Mouse (Mus musculus): ENCODE measurements around the gene Lyzl4. TPM values are rescaled to one million over a fixed set of nuclear protein-coding genes. Genes with fewer than 3 reads are reported as not detected.

Lyzl4 gene
- polyA plus RNA-seq, 1 experiment from 2014 or later, result 0.24 TPM

DNA sequence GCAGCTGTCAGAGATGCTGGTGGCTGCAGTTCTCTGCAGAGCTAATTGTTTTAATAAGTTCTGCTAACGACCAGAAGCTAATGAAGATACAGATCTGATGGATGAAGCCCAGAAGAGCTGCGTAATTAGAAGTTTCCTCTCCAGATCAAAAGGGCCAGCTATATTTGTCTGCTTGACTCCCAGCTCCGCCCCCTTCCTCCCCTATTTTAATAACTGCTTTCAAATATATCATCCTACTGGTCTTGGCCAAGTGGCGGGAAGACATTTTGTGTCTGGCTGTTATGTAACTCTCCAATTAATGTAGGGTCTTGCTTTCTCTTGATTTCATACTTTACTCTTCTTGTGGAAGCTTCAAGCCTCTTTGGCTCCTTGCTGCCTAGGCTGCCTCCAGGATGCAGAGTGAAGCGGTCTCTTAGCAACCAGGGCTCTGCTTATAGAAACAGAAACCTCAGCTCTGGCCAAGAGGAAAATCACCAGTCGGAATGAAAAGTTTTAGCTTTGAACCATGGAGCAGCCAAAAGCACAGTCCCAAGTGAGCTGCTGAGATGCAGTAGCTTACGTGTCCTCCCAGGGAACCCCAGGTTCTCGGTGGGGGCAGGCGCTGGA is 86.4 kb downstream of the Lyzl4 start:
- WGBS, result 37% methylated on average over 9 of the region's 9 CpGs
- 0 out of 2 replicates have a peak, but pooled peaks have one; percentile 54 for ATAC-seq (ENCODE audit: insufficient number of reproducible peaks, low FRiP score, low TSS enrichment, low read depth)

GRCm38 (mm10) chr9:121553643-121554042 is 88.3 kb downstream of the Lyzl4 start:
- no peak for ATAC-seq (ENCODE audit: insufficient number of reproducible peaks, low FRiP score, low TSS enrichment, low read depth)
- Histone ChIP-seq H3K27ac (no peak overlapping the region), H3K4me2 (no peak overlapping the region), H3K27me3 (no peaks in the 10 kb centered on the region), H3K36me3 (no peaks in the 10 kb centered on the region), H3K9ac (no peak overlapping the region), H3K4me1 (peaks cover 11% of the 10 kb centered on the region), H3K9me3 (no peaks in the 10 kb centered on the region), H3K4me3 (no peak overlapping the region)
- 62% methylated on average over 4 of the region's 4 CpGs for WGBS

More for the DNA sequence above, 86.4 kb downstream of the Lyzl4 start:
- Histone ChIP-seq H3K9ac (no peak overlapping the region), H3K4me3 (no peak overlapping the region), H3K4me2 (no peak overlapping the region), H3K36me3 (no peaks in the 10 kb centered on the region), H3K9me3 (no peaks in the 10 kb centered on the region), H3K27me3 (no peaks in the 10 kb centered on the region), H3K4me1 (peaks cover 11% of the 10 kb centered on the region), H3K27ac (peak overlapping the region; percentile 39; the same call in 1 of the 2 replicates)

GRCm38 (mm10) chr9:121550327-121550771 is 91.5 kb downstream of the Lyzl4 start:
- no peak overlapping the region for H3K4me2 ChIP-seq
- no peak overlapping the region for H3K27ac ChIP-seq
- no peaks in the 10 kb centered on the region for H3K36me3 ChIP-seq
- no peak for ATAC-seq (ENCODE audit: insufficient number of reproducible peaks, low FRiP score, low TSS enrichment, low read depth)
- no peaks in the 10 kb centered on the region for H3K9me3 ChIP-seq
- H3K27me3 ChIP-seq, result no peaks in the 10 kb centered on the region
- peaks cover 2% of the 10 kb centered on the region; the same call in 1 of the 2 replicates for H3K4me1 ChIP-seq
- no peak overlapping the region for H3K4me3 ChIP-seq
- 64% methylated on average over 5 of the region's 5 CpGs for WGBS
- no peak overlapping the region for H3K9ac ChIP-seq

- ATAC-seq (ENCODE audit: insufficient number of reproducible peaks, low FRiP score, low TSS enrichment, low read depth), result no peak
- no peaks in the 10 kb centered on the region for H3K4me1 ChIP-seq
- H3K27ac ChIP-seq, result no peak overlapping the region
- H3K4me2 ChIP-seq, result no peak overlapping the region
- no peaks in the 10 kb centered on the region for H3K9me3 ChIP-seq
- H3K4me3 ChIP-seq, result no peak overlapping the region
- H3K27me3 ChIP-seq, result no peaks in the 10 kb centered on the region
- no peaks in the 10 kb centered on the region for H3K36me3 ChIP-seq
- H3K9ac ChIP-seq, result no peak overlapping the region
Observed at GRCm38 (mm10) chr9:121549444-121549843, 92.5 kb downstream of the Lyzl4 start.

GRCm38 (mm10) chr9:121549010-121549409 is 92.9 kb downstream of the Lyzl4 start:
- H3K4me2 ChIP-seq, result no peak overlapping the region
- no peak for ATAC-seq (ENCODE audit: insufficient number of reproducible peaks, low FRiP score, low TSS enrichment, low read depth)
- no peaks in the 10 kb centered on the region for H3K27me3 ChIP-seq
- H3K9me3 ChIP-seq, result no peaks in the 10 kb centered on the region
- no peak overlapping the region for H3K4me3 ChIP-seq
- 63% methylated on average over 5 of the region's 5 CpGs for WGBS
- no peak overlapping the region for H3K27ac ChIP-seq
- H3K4me1 ChIP-seq, result no peaks in the 10 kb centered on the region
- no peaks in the 10 kb centered on the region for H3K36me3 ChIP-seq
- H3K9ac ChIP-seq, result no peak overlapping the region

GRCm38 (mm10) chr9:121547431-121547830 is 94.5 kb downstream of the Lyzl4 start:
- no peak overlapping the region for H3K27ac ChIP-seq
- no peak overlapping the region for H3K4me3 ChIP-seq
- no peak for ATAC-seq (ENCODE audit: insufficient number of reproducible peaks, low FRiP score, low TSS enrichment, low read depth)
- 59% methylated on average over 4 of the region's 4 CpGs for WGBS
- no peaks in the 10 kb centered on the region for H3K9me3 ChIP-seq
- H3K4me1 ChIP-seq, result no peaks in the 10 kb centered on the region
- H3K4me2 ChIP-seq, result no peak overlapping the region
- no peaks in the 10 kb centered on the region for H3K27me3 ChIP-seq
- H3K9ac ChIP-seq, result no peak overlapping the region
- no peaks in the 10 kb centered on the region for H3K36me3 ChIP-seq

- no peak for ATAC-seq (ENCODE audit: insufficient number of reproducible peaks, low FRiP score, low TSS enrichment, low read depth)
- H3K4me3 ChIP-seq, result no peak overlapping the region
- no peaks in the 10 kb centered on the region for H3K36me3 ChIP-seq
- H3K4me1 ChIP-seq, result no peaks in the 10 kb centered on the region
- H3K9ac ChIP-seq, result no peak overlapping the region
- no peak overlapping the region for H3K27ac ChIP-seq
- no peak overlapping the region for H3K4me2 ChIP-seq
- H3K27me3 ChIP-seq, result no peaks in the 10 kb centered on the region
- no peaks in the 10 kb centered on the region for H3K9me3 ChIP-seq
Observed at GRCm38 (mm10) chr9:121541530-121541929, 100.4 kb downstream of the Lyzl4 start.

GRCm38 (mm10) chr9:121532626-121533025 is 109.3 kb downstream of the Lyzl4 start:
- 61% methylated on average over 9 of the region's 9 CpGs for WGBS
- H3K27ac ChIP-seq, result no peak overlapping the region
- no peaks in the 10 kb centered on the region; the same call in 1 of the 2 replicates for H3K9me3 ChIP-seq
- no peak overlapping the region for H3K4me2 ChIP-seq
- no peak for ATAC-seq (ENCODE audit: insufficient number of reproducible peaks, low FRiP score, low TSS enrichment, low read depth)
- no peaks in the 10 kb centered on the region for H3K4me1 ChIP-seq
- H3K36me3 ChIP-seq, result no peaks in the 10 kb centered on the region
- no peak overlapping the region for H3K9ac ChIP-seq
- H3K4me3 ChIP-seq, result no peak overlapping the region
- H3K27me3 ChIP-seq, result no peaks in the 10 kb centered on the region

DNA sequence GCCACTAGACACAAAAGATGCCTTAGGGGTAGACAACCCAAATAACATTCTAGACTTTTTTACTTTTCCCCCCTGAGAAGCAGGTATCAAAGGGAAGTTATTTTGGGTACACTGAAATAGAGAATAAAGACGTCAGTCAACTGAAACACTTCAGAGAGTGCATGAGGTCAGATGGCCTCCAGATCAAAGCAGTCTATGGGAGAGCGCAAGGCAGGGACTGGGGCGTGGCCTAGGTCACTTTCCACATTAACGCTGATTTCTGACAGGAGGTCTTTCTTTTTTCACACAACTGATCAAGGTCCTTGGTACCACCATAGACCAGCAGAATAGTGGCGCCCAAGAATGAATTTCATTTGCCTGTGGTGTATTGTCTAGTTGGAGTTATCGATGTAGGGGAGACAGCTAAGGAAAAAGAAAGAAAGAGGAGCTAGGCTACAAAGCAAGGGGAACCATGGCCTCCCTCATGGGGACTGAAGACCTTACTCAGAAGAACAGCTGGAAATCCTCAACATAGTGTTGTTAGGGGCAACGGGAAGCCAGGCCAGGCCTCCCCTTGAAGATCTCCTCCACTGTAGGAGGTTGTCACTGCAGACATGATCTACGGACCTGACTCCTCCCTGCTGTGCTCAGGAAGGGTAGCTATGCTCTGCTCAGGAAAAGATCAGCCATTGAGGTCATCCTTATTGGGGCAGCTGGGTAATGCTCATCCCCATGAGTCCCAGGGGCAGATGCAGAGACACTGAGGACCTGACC is 113.1 kb downstream of the Lyzl4 start:
- WGBS, result 66% methylated on average over 8 of the region's 8 CpGs
- Histone ChIP-seq H3K9ac (no peak overlapping the region), H3K4me3 (no peak overlapping the region), H3K27me3 (no peaks in the 10 kb centered on the region), H3K4me1 (no peaks in the 10 kb centered on the region), H3K36me3 (no peaks in the 10 kb centered on the region), H3K4me2 (no peak overlapping the region), H3K27ac (no peak overlapping the region), H3K9me3 (no peaks in the 10 kb centered on the region)
- no peak for ATAC-seq (ENCODE audit: insufficient number of reproducible peaks, low FRiP score, low TSS enrichment, low read depth)

Other genes with a start within 250 kb of the Lyzl4 start
- 4.8 and 5.9 TPM in 2 replicates for gene Cck, start 146.4 kb downstream of the Lyzl4 start, polyA plus RNA-seq (2015; fragmentation: Nextera tagmentation; extraction: Ambion mirVana)
- 0.47 and 0.60 TPM in 2 replicates for gene Vipr1, start 620 bp upstream of the Lyzl4 start, polyA plus RNA-seq (2015; fragmentation: Nextera tagmentation; extraction: Ambion mirVana)
- 11.7 and 12.2 TPM in 2 replicates for gene Sec22c, start 63.4 kb upstream of the Lyzl4 start, polyA plus RNA-seq (2015; fragmentation: Nextera tagmentation; extraction: Ambion mirVana)
- 117 and 119 TPM in 2 replicates for gene Ss18l2, start 68.2 kb upstream of the Lyzl4 start, polyA plus RNA-seq (2015; fragmentation: Nextera tagmentation; extraction: Ambion mirVana)
- gene Nktr, start 77.1 kb upstream of the Lyzl4 start, polyA plus RNA-seq (2015; fragmentation: Nextera tagmentation; extraction: Ambion mirVana), result 68.1 and 76.9 TPM in 2 replicates
- gene Zfp651, start 117.2 kb upstream of the Lyzl4 start, polyA plus RNA-seq (2015; fragmentation: Nextera tagmentation; extraction: Ambion mirVana), result 16.2 and 29.6 TPM in 2 replicates
- 14.0 and 35.3 TPM in 2 replicates for gene Klhl40, start 135.5 kb upstream of the Lyzl4 start, polyA plus RNA-seq (2015; fragmentation: Nextera tagmentation; extraction: Ambion mirVana)
- gene Hhatl, start 150.4 kb upstream of the Lyzl4 start, polyA plus RNA-seq (2015; fragmentation: Nextera tagmentation; extraction: Ambion mirVana), result 1.4 and 5.5 TPM in 2 replicates
- gene Ccdc13, start 197.4 kb upstream of the Lyzl4 start, polyA plus RNA-seq (2015; fragmentation: Nextera tagmentation; extraction: Ambion mirVana), result 0.35 and 0.46 TPM in 2 replicates
- 333 and 347 TPM in 2 replicates for gene Higd1a, start 216.3 kb upstream of the Lyzl4 start, polyA plus RNA-seq (2015; fragmentation: Nextera tagmentation; extraction: Ambion mirVana)

Measured in limb, embryonic 15.5 days (tissue).